Mouse (Mus musculus) intestine, postnatal 0 days (tissue): ENCODE results near the gene Mre11a. TPM values are rescaled to one million over a fixed set of nuclear protein-coding genes. Genes with fewer than 3 reads are reported as not detected.

Experiments
- ATAC-seq: fragments of 200-750 bp; cut with Nextera tagmentation; 2 replicates; pipeline ENCODE4 v1.8.0; 2017; ENCODE audit warnings: mild to moderate bottlenecking, moderate TSS enrichment, moderate library complexity
- H3K27ac ChIP-seq: fragments of 300-500 bp; sonication (generic); 2 replicates; pipeline ENCODE4 v1.5.1; 2014; ENCODE audit warnings: mild to moderate bottlenecking, low read depth, low read length, moderate library complexity
- H3K27me3 ChIP-seq: fragments of 300-500 bp; sonication (generic); replicated peaks from 2 replicates; pipeline ENCODE4 v1.6.1; 2014; ENCODE audit warnings: low read length, mixed read lengths; ENCODE audit not compliant: control insufficient read depth, insufficient read depth
- H3K36me3 ChIP-seq: fragments of 300-500 bp; sonication (generic); 2 replicates; pipeline ENCODE4 v1.6.1; 2014; ENCODE audit warnings: mild to moderate bottlenecking, moderate library complexity; ENCODE audit not compliant: control insufficient read depth, insufficient read depth
- H3K4me1 ChIP-seq: fragments of 300-500 bp; sonication (generic); replicated peaks from 2 replicates; pipeline ENCODE4 v1.6.1; 2014; ENCODE audit warnings: antibody characterized with exemption, low read length, mixed read lengths; ENCODE audit not compliant: control insufficient read depth, insufficient read depth
- H3K4me2 ChIP-seq: fragments of 300-500 bp; sonication (generic); replicated peaks from 2 replicates; pipeline ENCODE4 v1.6.1; 2014; ENCODE audit warnings: low read depth, mild to moderate bottlenecking, moderate library complexity
- H3K4me3 ChIP-seq: fragments of 300-500 bp; sonication (generic); 2 replicates; pipeline ENCODE4 v1.5.1; 2014; ENCODE audit warnings: low read depth, low read length
- H3K9ac ChIP-seq: fragments of 300-500 bp; sonication (generic); 2 replicates; pipeline ENCODE4 v1.6.1; 2014; ENCODE audit warnings: mild to moderate bottlenecking, low read depth, low read length
- H3K9me3 ChIP-seq: fragments of 300-500 bp; sonication (generic); 2 replicates; pipeline ENCODE4 v1.6.1; 2016; ENCODE audit warnings: mixed run types; ENCODE audit not compliant: control insufficient read depth
- CTCF ChIP-seq: sonication (generic); IDR thresholded peaks from 2 replicates; pipeline ENCODE4 v1.5.1; 2016; ENCODE audit warnings: low read depth, mild to moderate bottlenecking, control low read depth, antibody characterized with exemption, moderate library complexity
- WGBS: fragments of 180-500 bp; shearing (Covaris S2); extraction: QIAGEN DNeasy Blood & Tissue Kit; methylation state at CpG from one replicate; pipeline ENCODE4 v1.1.7; 2014; 5-methylcytosine and 5-hydroxymethylcytosine counted together
- polyA plus RNA-seq: library from polyadenylated mRNA; unstranded; fragments of >200 nt; fragmentation: Nextera tagmentation; extraction: Ambion mirVana; gene quantifications from 2 replicates; pipeline ENCODE4 v1.2.1, GENCODE M21; 2015

The Mre11a gene
- polyA plus RNA-seq, 1 experiment from 2014 or later: 5.8 TPM

- Histone ChIP-seq H3K27ac (no peak overlapping the region), H3K9me3 (0 out of 2 replicates have a peak, but pooled peaks cover 3% of the 10 kb centered on the region), H3K4me2 (no peak overlapping the region), H3K9ac (no peak overlapping the region), H3K4me3 (no peak overlapping the region), H3K36me3 (no peaks in the 10 kb centered on the region), H3K27me3 (no peaks in the 10 kb centered on the region), H3K4me1 (no peaks in the 10 kb centered on the region)
- TF ChIP-seq CTCF: peak; percentile 67
- ATAC-seq: no peak
- 57% methylated on average over 5 of the region's 5 CpGs for WGBS
Observed at GRCm38 (mm10) chr9:14846428-14846827, 62.0 kb downstream of the Mre11a start.

- no peak for ATAC-seq
- WGBS: 67% methylated on average over 1 of the region's 1 CpGs
Observed at GRCm38 (mm10) chr9:14848267-14848935, 63.9 kb downstream of the Mre11a start.

GRCm38 (mm10) chr9:14854585-14854984 lies 70.1 kb downstream of the Mre11a start:
- no peak for ATAC-seq
- H3K4me2 ChIP-seq: no peak overlapping the region
- H3K9ac ChIP-seq: no peak overlapping the region
- H3K27ac ChIP-seq: no peak overlapping the region
- no peak for TF ChIP-seq CTCF
- no peaks in the 10 kb centered on the region for H3K9me3 ChIP-seq
- 77% methylated on average over 4 of the region's 4 CpGs for WGBS
- no peaks in the 10 kb centered on the region; the same call in 1 of the 2 replicates for H3K4me1 ChIP-seq
- no peaks in the 10 kb centered on the region for H3K36me3 ChIP-seq
- no peak overlapping the region for H3K4me3 ChIP-seq
- H3K27me3 ChIP-seq: peaks cover 13% of the 10 kb centered on the region

More at GRCm38 (mm10) chr9:14848267-14848935, 63.9 kb downstream of the Mre11a start:
- no peak overlapping the region for H3K4me3 ChIP-seq
- 0 out of 2 replicates have a peak, but pooled peaks cover 3% of the 10 kb centered on the region for H3K9me3 ChIP-seq
- no peak overlapping the region for H3K9ac ChIP-seq
- no peak for TF ChIP-seq CTCF
- H3K4me1 ChIP-seq: no peaks in the 10 kb centered on the region
- H3K27me3 ChIP-seq: no peaks in the 10 kb centered on the region
- no peak overlapping the region for H3K27ac ChIP-seq
- no peak overlapping the region for H3K4me2 ChIP-seq
- no peaks in the 10 kb centered on the region for H3K36me3 ChIP-seq

GRCm38 (mm10) chr9:14856922-14857654 lies 72.6 kb downstream of the Mre11a start:
- no peak for ATAC-seq
- no peak overlapping the region for H3K27ac ChIP-seq
- H3K4me2 ChIP-seq: no peak overlapping the region
- no peak overlapping the region for H3K9ac ChIP-seq
- peaks cover 29% of the 10 kb centered on the region for H3K27me3 ChIP-seq
- TF ChIP-seq CTCF: no peak
- H3K9me3 ChIP-seq: no peaks in the 10 kb centered on the region
- 48% methylated on average over 4 of the region's 4 CpGs for WGBS
- no peaks in the 10 kb centered on the region for H3K36me3 ChIP-seq
- no peak overlapping the region for H3K4me3 ChIP-seq
- no peaks in the 10 kb centered on the region; the same call in none of the 2 replicates for H3K4me1 ChIP-seq

GRCm38 (mm10) chr9:14858170-14858706 lies 73.8 kb downstream of the Mre11a start:
- WGBS: 67% methylated on average over 7 of the region's 7 CpGs
- Histone ChIP-seq H3K9ac (no peak overlapping the region), H3K4me3 (no peak overlapping the region), H3K4me1 (no peaks in the 10 kb centered on the region; the same call in none of the 2 replicates), H3K4me2 (no peak overlapping the region), H3K9me3 (no peaks in the 10 kb centered on the region), H3K27ac (no peak overlapping the region), H3K27me3 (peaks cover 34% of the 10 kb centered on the region), H3K36me3 (no peaks in the 10 kb centered on the region)
- TF ChIP-seq CTCF: no peak
- no peak for ATAC-seq

GRCm38 (mm10) chr9:14858782-14859181 lies 74.3 kb downstream of the Mre11a start:
- Histone ChIP-seq H3K27ac (no peak overlapping the region), H3K9ac (no peak overlapping the region), H3K27me3 (peaks cover 34% of the 10 kb centered on the region), H3K4me2 (no peak overlapping the region), H3K9me3 (no peaks in the 10 kb centered on the region), H3K36me3 (no peaks in the 10 kb centered on the region), H3K4me1 (no peaks in the 10 kb centered on the region; the same call in none of the 2 replicates), H3K4me3 (no peak overlapping the region)
- WGBS: 50% methylated on average over 3 of the region's 3 CpGs
- peak; percentile 56; the same call in 1 of the 2 replicates for ATAC-seq
- TF ChIP-seq CTCF: no peak
